Mouse (Mus musculus) gastrocnemius, postnatal 25 days (tissue): ENCODE results near the gene Olfr811. TPM values are rescaled to one million over a fixed set of nuclear protein-coding genes. Genes with fewer than 3 reads are reported as not detected.
A peak's percentile ranks its signal among the peaks of the same experiment; 100 is the strongest.

ENCODE experiments used
- DNase-seq: peaks from one replicate; pipeline ENCODE4 v3.0.0; 2022
- long read RNA-seq, 2 experiments: library from polyadenylated mRNA; stranded (forward); transcript quantifications; one replicate each; pipeline ENCODE4 v2.0.0; 2021
- total RNA-seq, 2 experiments: library from RNA; stranded (reverse); gene quantifications; 1 replicate in 1 of 2; 2 replicates in 1 of 2; pipeline ENCODE4 v1.2.3; 2021

The Olfr811 gene
- total RNA-seq, result not detected
- long read RNA-seq, experiment 1, result 0 reads
- long read RNA-seq, experiment 2, result 0 reads

DNA sequence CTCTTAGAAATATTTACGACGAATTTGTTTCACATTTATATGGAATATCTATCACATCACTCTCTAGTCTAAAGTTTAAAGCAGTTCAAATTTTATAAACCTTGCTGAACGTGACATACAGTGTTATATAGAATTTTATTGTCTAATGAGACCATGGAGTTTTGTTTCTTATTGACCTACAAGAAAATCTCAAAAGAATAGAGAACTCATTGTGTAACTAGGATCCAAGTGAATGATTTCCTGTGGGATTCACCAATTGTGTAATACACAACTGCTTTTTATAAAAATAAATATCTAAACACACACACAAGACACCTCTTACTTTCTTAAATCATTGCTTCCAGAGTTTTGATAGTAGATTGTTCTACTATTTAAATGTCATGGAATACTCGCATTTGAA lies at the start of gene Olfr811:
Olfr811 (minus strand) TSS at position 101 of the 400 bp plus-strand sequence.
- DNase-seq, result no peak

DNA sequence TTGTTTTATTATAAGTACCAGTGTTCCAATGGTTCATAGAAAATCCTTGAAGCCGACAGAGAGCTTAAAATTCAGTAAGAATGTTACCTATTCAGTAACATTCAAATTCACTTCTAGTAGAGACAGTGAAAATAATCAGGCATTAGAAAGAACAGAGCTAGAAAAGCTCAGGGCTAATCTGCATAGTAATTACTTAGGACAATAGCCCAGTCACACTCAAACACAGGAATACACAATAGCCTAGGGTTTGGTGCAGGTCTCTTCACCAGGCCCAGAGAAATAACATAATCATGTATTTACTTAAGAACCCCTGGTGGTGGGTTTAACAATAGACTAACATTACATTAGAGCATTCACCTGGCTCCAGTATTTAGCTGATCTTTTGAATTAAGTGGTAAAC lies 43.1 kb upstream of the Olfr811 start:
- no peak for DNase-seq

DNA sequence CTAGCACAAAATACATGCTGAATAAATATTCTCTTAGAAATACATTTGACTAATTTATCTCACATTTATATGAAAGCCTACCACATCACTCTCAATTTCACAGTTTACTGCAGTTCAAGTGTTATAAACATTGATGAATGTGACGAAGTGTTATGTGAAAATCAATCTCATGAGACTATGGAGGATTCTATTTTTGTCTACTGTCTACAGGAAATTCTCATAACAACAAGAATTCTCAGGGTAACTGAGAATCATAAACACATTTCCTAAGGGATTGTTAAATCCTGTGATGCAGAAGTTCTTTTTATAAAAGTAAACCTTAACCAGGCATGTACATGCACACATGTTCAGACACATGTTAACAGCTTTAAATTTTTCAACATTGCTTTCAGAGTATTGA lies 41.8 kb upstream of the Olfr811 start, which contains the start of gene Olfr812:
Olfr812 (minus strand) TSS at position 101 of the 400 bp plus-strand sequence.
- no peak for DNase-seq

DNA sequence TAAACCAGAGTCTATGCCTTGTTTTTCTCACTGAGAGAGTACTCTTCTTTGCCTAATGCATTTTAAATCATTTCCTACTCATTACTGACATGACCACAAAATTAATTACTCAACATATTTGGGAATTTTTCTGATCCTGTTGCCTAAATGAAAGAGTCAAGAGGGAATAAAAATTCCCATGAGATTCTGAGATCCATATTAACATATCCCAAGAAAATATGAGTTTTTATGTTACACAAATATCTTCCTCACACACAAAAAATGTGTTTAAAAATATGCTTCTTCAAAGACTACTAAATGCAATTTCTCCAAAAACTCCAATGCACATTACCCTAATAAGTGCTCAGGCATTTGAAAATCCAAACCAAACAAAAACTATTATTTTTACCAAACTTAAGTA lies 9.4 kb downstream of the Olfr811 start, which contains the start of gene Olfr810:
Olfr810 (minus strand) TSS at position 101 of the 400 bp plus-strand sequence.
- no peak for DNase-seq

DNA sequence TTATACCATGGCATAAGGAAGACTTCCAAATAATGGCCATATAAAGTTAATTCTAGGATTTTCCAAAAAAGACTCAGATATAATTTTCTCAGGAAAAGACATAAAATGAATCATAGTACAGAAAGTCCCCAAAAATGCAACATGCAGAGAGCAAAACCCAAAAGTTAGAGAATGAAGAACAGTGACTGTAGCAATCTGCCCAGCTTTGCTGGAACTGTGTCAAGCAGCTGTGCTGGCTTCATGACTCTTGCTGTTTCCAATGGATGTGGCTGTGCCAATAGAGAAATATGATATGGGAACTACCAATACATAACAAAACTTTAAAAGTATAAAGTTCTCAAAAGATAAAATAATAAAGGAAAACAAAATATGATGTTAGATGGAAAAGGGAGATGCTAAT lies 26.1 kb downstream of the Olfr811 start:
- DNase-seq, result peak; percentile 45

DNA sequence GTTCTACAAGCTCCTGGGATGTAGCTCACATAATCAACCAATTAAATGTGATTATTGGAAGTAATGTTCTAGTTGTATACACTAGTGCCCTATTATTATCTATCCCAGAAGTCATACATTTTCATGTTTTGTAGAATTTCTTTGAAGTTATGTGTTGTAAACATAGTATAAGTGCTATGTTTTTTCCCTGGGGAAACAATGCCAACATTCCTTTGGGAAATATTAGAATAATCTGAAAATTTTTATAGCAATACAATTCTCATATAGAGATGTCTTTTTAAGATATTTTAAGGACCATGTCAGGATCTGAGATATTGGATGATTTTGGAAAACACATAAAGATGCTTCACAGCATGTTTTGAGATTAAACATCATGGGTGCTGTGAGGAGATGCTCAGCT lies 29.9 kb downstream of the Olfr811 start, which contains the start of gene Olfr809:
Olfr809 (plus strand) TSS at position 301 of the 400 bp plus-strand sequence.
- no peak for DNase-seq

DNA sequence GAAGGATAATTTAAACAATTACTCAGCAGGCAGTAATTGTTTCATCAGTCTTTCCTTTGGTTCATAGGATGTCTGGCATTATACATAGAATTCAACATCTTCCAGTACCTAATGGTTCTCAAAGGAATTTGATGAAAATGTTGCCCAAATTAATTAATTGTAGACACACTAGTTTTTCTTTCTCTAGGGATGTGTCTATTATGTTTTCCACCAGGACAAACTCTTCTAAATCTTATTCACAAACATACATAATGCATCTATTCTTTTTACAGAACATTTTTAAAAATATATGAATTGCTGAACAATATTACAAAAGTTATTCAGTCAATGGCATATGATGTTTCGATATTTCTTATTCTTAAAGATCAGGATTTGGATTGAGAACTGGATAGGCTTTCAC lies 39.0 kb downstream of the Olfr811 start, which contains the start of gene Olfr808:
Olfr808 (plus strand) TSS at position 301 of the 400 bp plus-strand sequence.
- DNase-seq, result no peak

DNA sequence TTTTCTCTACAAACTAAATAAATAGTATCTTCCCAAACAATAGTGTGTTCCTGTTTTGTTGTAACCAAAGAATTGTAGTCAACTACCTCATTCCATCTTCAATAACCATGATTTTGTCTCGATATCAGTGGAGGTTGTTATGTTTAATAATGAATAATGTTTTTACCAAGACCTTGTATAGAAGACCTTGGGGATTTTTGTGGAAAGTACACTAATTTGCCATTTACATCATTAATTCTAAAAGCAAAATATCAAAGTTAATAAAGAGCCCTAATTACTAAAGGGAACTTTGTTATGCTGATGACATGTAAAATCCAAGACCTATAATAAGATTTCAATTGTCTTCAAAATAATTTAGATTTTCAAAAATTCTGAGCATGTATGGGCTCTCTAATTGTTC lies 46.5 kb downstream of the Olfr811 start, which contains the start of gene Olfr807:
Olfr807 (minus strand) TSS at position 101 of the 400 bp plus-strand sequence.
- no peak for DNase-seq

Other genes with a start within 250 kb of the Olfr811 start
- not detected for gene Olfr794, start 236.7 kb downstream of the Olfr811 start, total RNA-seq
- gene Olfr796, start 191.8 kb downstream of the Olfr811 start, total RNA-seq, result not detected
- gene Olfr798, start 176.5 kb downstream of the Olfr811 start, total RNA-seq, result not detected
- not detected for gene Olfr799, start 166.9 kb downstream of the Olfr811 start, total RNA-seq
- not detected for gene Olfr800, start 146.7 kb downstream of the Olfr811 start, total RNA-seq
- gene Olfr801, start 130.5 kb downstream of the Olfr811 start, total RNA-seq, result not detected
- not detected for gene Olfr802, start 116.2 kb downstream of the Olfr811 start, total RNA-seq
- gene Olfr803, start 110.1 kb downstream of the Olfr811 start, total RNA-seq, result not detected
- not detected for gene Olfr804, start 101.2 kb downstream of the Olfr811 start, total RNA-seq
- gene Olfr805, start 75.0 kb downstream of the Olfr811 start, total RNA-seq, result not detected
- gene Olfr806, start 62.5 kb downstream of the Olfr811 start, total RNA-seq, result not detected
- gene Olfr807, start 46.6 kb downstream of the Olfr811 start, total RNA-seq, result not detected
- gene Olfr808, start 38.9 kb downstream of the Olfr811 start, total RNA-seq, result not detected
- not detected for gene Olfr809, start 29.8 kb downstream of the Olfr811 start, total RNA-seq
- gene Olfr810, start 9.5 kb downstream of the Olfr811 start, total RNA-seq, result not detected
- gene Olfr812, start 41.7 kb upstream of the Olfr811 start, total RNA-seq, result not detected
- not detected for gene Olfr813, start 51.0 kb upstream of the Olfr811 start, total RNA-seq
- not detected for gene Olfr814, start 75.5 kb upstream of the Olfr811 start, total RNA-seq
- not detected for gene Olfr815, start 101.5 kb upstream of the Olfr811 start, total RNA-seq
- not detected for gene Olfr816, start 111.2 kb upstream of the Olfr811 start, total RNA-seq
- not detected for gene Olfr818, start 144.7 kb upstream of the Olfr811 start, total RNA-seq
- not detected for gene Olfr819, start 162.9 kb upstream of the Olfr811 start, total RNA-seq
- gene Olfr247, start 171.7 kb upstream of the Olfr811 start, total RNA-seq, result not detected
- gene Gm10310, start 180.7 kb upstream of the Olfr811 start, total RNA-seq, result not detected
- not detected for gene Olfr820, start 208.2 kb upstream of the Olfr811 start, total RNA-seq
- gene Olfr821, start 226.0 kb upstream of the Olfr811 start, total RNA-seq, result not detected